Mouse (Mus musculus) limb, embryonic 15.5 days (tissue): ENCODE measurements around the gene Btn2a2. TPM values are rescaled to one million over a fixed set of nuclear protein-coding genes. Genes with fewer than 3 reads are reported as not detected.

Source experiments
- ATAC-seq: fragments of 200-750 bp; cut with Nextera tagmentation; 2 replicates; pipeline ENCODE4 v1.8.0; 2017; ENCODE audit warnings: low read depth, moderate TSS enrichment; ENCODE audit not compliant: insufficient number of reproducible peaks, low FRiP score, low TSS enrichment
- H3K27ac ChIP-seq: fragments of 300-500 bp; sonication (generic); 2 replicates; pipeline ENCODE4 v1.5.1; 2015; ENCODE audit warnings: moderate library complexity, mild to moderate bottlenecking, inconsistent platforms
- H3K27me3 ChIP-seq: fragments of 300-500 bp; sonication (generic); 2 replicates; pipeline ENCODE4 v1.6.1; 2015; ENCODE audit warnings: inconsistent platforms
- H3K36me3 ChIP-seq: fragments of 300-500 bp; sonication (generic); 2 replicates; pipeline ENCODE4 v1.6.1; 2015; ENCODE audit warnings: inconsistent platforms
- H3K4me1 ChIP-seq: fragments of 300-500 bp; sonication (generic); 2 replicates; pipeline ENCODE4 v1.6.1; 2015; ENCODE audit warnings: inconsistent platforms
- H3K4me2 ChIP-seq: fragments of 300-500 bp; sonication (generic); 2 replicates; pipeline ENCODE4 v1.6.1; 2015; ENCODE audit warnings: mild to moderate bottlenecking, inconsistent platforms
- H3K4me3 ChIP-seq: fragments of 300-500 bp; sonication (generic); 2 replicates; pipeline ENCODE4 v1.5.1; 2015; ENCODE audit warnings: mild to moderate bottlenecking, inconsistent platforms
- H3K9ac ChIP-seq: fragments of 300-500 bp; sonication (generic); 2 replicates; pipeline ENCODE4 v1.6.1; 2015; ENCODE audit warnings: inconsistent platforms
- H3K9me3 ChIP-seq: fragments of 300-500 bp; sonication (generic); 2 replicates; pipeline ENCODE4 v1.6.1; 2016; ENCODE audit warnings: inconsistent platforms
- WGBS: fragments of 180-500 bp; shearing (Covaris S2); methylation state at CpG from one replicate; pipeline ENCODE4 v1.1.7; 2015; 5-methylcytosine and 5-hydroxymethylcytosine counted together
- microRNA-seq: library from miRNA; unstranded; fragments of <30 nt; microRNA quantifications from one replicate; pipeline ENCODE4, GENCODE M21; 2016
- polyA plus RNA-seq: library from polyadenylated mRNA; unstranded; fragments of >200 nt; fragmentation: Nextera tagmentation; extraction: Ambion mirVana; gene quantifications from 2 replicates; pipeline ENCODE4 v1.2.1, GENCODE M21; 2015

Btn2a2 gene
- polyA plus RNA-seq, 1 experiment from 2014 or later, result 0.67 TPM

- Histone ChIP-seq H3K27ac (peak overlapping the region; percentile 89), H3K36me3 (no peaks in the 10 kb centered on the region), H3K4me1 (peaks cover 5% of the 10 kb centered on the region; the same call in 1 of the 2 replicates), H3K4me3 (peak overlapping the region; percentile 57), H3K27me3 (no peaks in the 10 kb centered on the region), H3K9me3 (no peaks in the 10 kb centered on the region), H3K4me2 (peak overlapping the region; percentile 61), H3K9ac (peak overlapping the region; percentile 35; the same call in 1 of the 2 replicates)
- ATAC-seq, result no peak
- WGBS, result 28% methylated on average over 10 of the region's 10 CpGs
Observed at GRCm38 (mm10) chr13:23429771-23430380, 58.8 kb downstream of the Btn2a2 start.

- Histone ChIP-seq H3K4me1 (peaks cover 9% of the 10 kb centered on the region; the same call in 1 of the 2 replicates), H3K9me3 (no peaks in the 10 kb centered on the region), H3K9ac (no peak overlapping the region), H3K4me3 (no peak overlapping the region), H3K4me2 (no peak overlapping the region), H3K36me3 (no peaks in the 10 kb centered on the region), H3K27me3 (no peaks in the 10 kb centered on the region), H3K27ac (no peak overlapping the region)
- ATAC-seq, result no peak
- WGBS, result 56% methylated on average over 16 of the region's 16 CpGs
Observed at GRCm38 (mm10) chr13:23428166-23428993, 60.3 kb downstream of the Btn2a2 start.

Small RNAs within 50 kb of the gene (microRNA-seq; reads per million reads assigned to microRNA genes)
- gene Gm44297 (0.61 reads per million), gene n-TStga1 (2.5 reads per million, percentile 5 among the genes with 10 or more reads in this experiment)

Other genes starting within 250 kb of the Btn2a2 start
- gene Vmn1r223, start 241.7 kb downstream of the Btn2a2 start, polyA plus RNA-seq, result not detected in 2 replicates
- 42.4 and 44.2 TPM in 2 replicates for gene Zfp322a, start 119.6 kb downstream of the Btn2a2 start, polyA plus RNA-seq
- gene Abt1, start 65.0 kb downstream of the Btn2a2 start, polyA plus RNA-seq, result 11.9 and 13.9 TPM in 2 replicates
- 0.18 and 0.22 TPM in 2 replicates for gene Btn1a1, start 23.0 kb downstream of the Btn2a2 start, polyA plus RNA-seq
- 4.8 and 6.3 TPM in 2 replicates for gene Hist1h4h, start 42.2 kb upstream of the Btn2a2 start, polyA plus RNA-seq
- 4.1 and 7.5 TPM in 2 replicates for gene Hist1h2af, start 45.0 kb upstream of the Btn2a2 start, polyA plus RNA-seq
- 3.4 and 5.4 TPM in 2 replicates for gene Hist1h3g, start 46.6 kb upstream of the Btn2a2 start, polyA plus RNA-seq
- gene Hist1h2bh, start 54.5 kb upstream of the Btn2a2 start, polyA plus RNA-seq, result 0.77 and 0.83 TPM in 2 replicates
- 1.1 TPM in 1 of 2 replicates, not detected in the other for gene Hist1h3f, start 55.2 kb upstream of the Btn2a2 start, polyA plus RNA-seq
- 0.65 and 0.95 TPM in 2 replicates for gene Hist1h4f, start 62.8 kb upstream of the Btn2a2 start, polyA plus RNA-seq
- 0.32 and 0.51 TPM in 2 replicates for gene Hist1h1d, start 64.4 kb upstream of the Btn2a2 start, polyA plus RNA-seq
- gene Hist1h3e, start 73.5 kb upstream of the Btn2a2 start, polyA plus RNA-seq, result 2.1 and 4.8 TPM in 2 replicates
- gene Hist1h2ae, start 82.4 kb upstream of the Btn2a2 start, polyA plus RNA-seq, result 68.7 and 88.5 TPM in 2 replicates
- 5.5 and 6.0 TPM in 2 replicates for gene Hist1h2bg, start 82.5 kb upstream of the Btn2a2 start, polyA plus RNA-seq
- 2.9 and 5.8 TPM in 2 replicates for gene Hist1h2bf, start 85.3 kb upstream of the Btn2a2 start, polyA plus RNA-seq
- 0.89 and 2.3 TPM in 2 replicates for gene Hist1h2ad, start 85.5 kb upstream of the Btn2a2 start, polyA plus RNA-seq
- gene Hist1h3d, start 86.9 kb upstream of the Btn2a2 start, polyA plus RNA-seq, result 5.8 and 6.5 TPM in 2 replicates
- gene Hist1h4d, start 92.7 kb upstream of the Btn2a2 start, polyA plus RNA-seq, result 75.2 and 108 TPM in 2 replicates
- gene Hist1h2be, start 132.3 kb upstream of the Btn2a2 start, polyA plus RNA-seq, result 1.9 and 2.1 TPM in 2 replicates
- gene Hist1h1e, start 133.7 kb upstream of the Btn2a2 start, polyA plus RNA-seq, result 17.2 and 18.2 TPM in 2 replicates
- gene Hist1h2ac, start 195.1 kb upstream of the Btn2a2 start, polyA plus RNA-seq, result 0.76 and 0.78 TPM in 2 replicates
- gene Hist1h2bc, start 195.3 kb upstream of the Btn2a2 start, polyA plus RNA-seq, result 47.2 and 57.0 TPM in 2 replicates
- 0.20 TPM in 1 of 2 replicates, not detected in the other for gene Hist1h1t, start 207.0 kb upstream of the Btn2a2 start, polyA plus RNA-seq
- 3.2 and 4.0 TPM in 2 replicates for gene Hist1h4c, start 209.6 kb upstream of the Btn2a2 start, polyA plus RNA-seq
- 7.3 and 10.3 TPM in 2 replicates for gene Hfe, start 222.0 kb upstream of the Btn2a2 start, polyA plus RNA-seq
- 28.0 and 31.1 TPM in 2 replicates for gene Hist1h1c, start 250.0 kb upstream of the Btn2a2 start, polyA plus RNA-seq